Mouse (Mus musculus) lung, postnatal 4 days (tissue): ENCODE results near the gene Chst1.

Source experiments
- DNase-seq, 2 experiments: peaks; one replicate each; pipeline ENCODE4 v3.0.0; 2021

Gene Chst1

GRCm38 (mm10) chr2:92599487-92600347 is at the start of gene Chst1:
Gene Chst1, plus strand, starts transcription at chr2:92599707.
- peak; percentile 52 to 65 for DNase-seq

- DNase-seq = no peak
Measured at GRCm38 (mm10) chr2:92550051-92550450, 49.5 kb upstream of the Chst1 start.

- no peak for DNase-seq
Measured at GRCm38 (mm10) chr2:92554536-92554935, 45.0 kb upstream of the Chst1 start.

- DNase-seq = no peak
Measured at GRCm38 (mm10) chr2:92562930-92563329, 36.6 kb upstream of the Chst1 start.

GRCm38 (mm10) chr2:92570623-92571022 is 28.9 kb upstream of the Chst1 start:
- no peak for DNase-seq

- peak in 1 of 2 experiments; percentile 14 for DNase-seq
Measured at GRCm38 (mm10) chr2:92577824-92578223, 21.7 kb upstream of the Chst1 start.

- no peak for DNase-seq
Measured at GRCm38 (mm10) chr2:92581302-92581701, 18.2 kb upstream of the Chst1 start.

GRCm38 (mm10) chr2:92582596-92582995 is 16.9 kb upstream of the Chst1 start:
- DNase-seq = no peak

GRCm38 (mm10) chr2:92587806-92588205 is 11.7 kb upstream of the Chst1 start:
- peak in 1 of 2 experiments; percentile 7 for DNase-seq

- no peak for DNase-seq
Measured at GRCm38 (mm10) chr2:92594929-92595730, 4.4 kb upstream of the Chst1 start.

GRCm38 (mm10) chr2:92597291-92597690 is 2.2 kb upstream of the Chst1 start:
- DNase-seq = no peak

- no peak for DNase-seq
Measured at GRCm38 (mm10) chr2:92598941-92599486, 493 bp upstream of the Chst1 start.

GRCm38 (mm10) chr2:92600348-92600670 is 802 bp downstream of the Chst1 start:
- no peak for DNase-seq

- DNase-seq = peak in 1 of 2 experiments; percentile 13
Measured at GRCm38 (mm10) chr2:92601246-92601645, 1.7 kb downstream of the Chst1 start.

- peak in 1 of 2 experiments; percentile 11 for DNase-seq
Measured at GRCm38 (mm10) chr2:92602073-92602472, 2.6 kb downstream of the Chst1 start.

- DNase-seq = no peak
Measured at GRCm38 (mm10) chr2:92603591-92603990, 4.1 kb downstream of the Chst1 start.

- DNase-seq = no peak
Measured at GRCm38 (mm10) chr2:92604565-92604964, 5.1 kb downstream of the Chst1 start.

- DNase-seq = peak; percentile 57 to 72
Measured at GRCm38 (mm10) chr2:92605995-92606394, 6.5 kb downstream of the Chst1 start.

GRCm38 (mm10) chr2:92607153-92607552 is 7.6 kb downstream of the Chst1 start:
- no peak for DNase-seq

- DNase-seq = no peak
Measured at GRCm38 (mm10) chr2:92607592-92607991, 8.1 kb downstream of the Chst1 start.

- DNase-seq = no peak
Measured at GRCm38 (mm10) chr2:92608013-92608619, 8.6 kb downstream of the Chst1 start.

- peak in 1 of 2 experiments; percentile 49 for DNase-seq
Measured at GRCm38 (mm10) chr2:92608810-92609581, 9.5 kb downstream of the Chst1 start.
